Comparison of ENCODE assay signal across 13 mouse cellular contexts in genomic region chr1:178219166-178220077, GRCm38 (mm10). TPM values are rescaled to one million over a fixed set of nuclear protein-coding genes. Genes with fewer than 3 reads are reported as not detected.
A peak's percentile ranks its signal among the peaks of the same experiment; 100 is the strongest.
DNase-seq lines count a peak whose midpoint lies in the region; ATAC-seq lines count a peak whose summit lies in the region.
"Had no signal": no experiment of that assay in that cellular context is flagged by ENCODE, and none has a peak within 500 bp of the region (broad histone marks: within the 10 kb centered on the region; RNA-seq: fewer than 3 reads in every experiment).

No protein-coding gene starts in this region.

- H3K9me3 ChIP-seq in heart, embryonic 12.5 days (replicated peaks), result peaks cover 3% of the 10 kb centered on the region

- H3K4me3 ChIP-seq in heart, embryonic 12.5 days, result no peak overlapping the region
- H3K4me3 ChIP-seq: midbrain, embryonic 10.5 days had no signal

- 0 out of 2 replicates have a peak overlapping the region, but pooled peaks have one; percentile 13 for H3K4me2 ChIP-seq in heart, embryonic 12.5 days

- peaks cover 8% of the 10 kb centered on the region for H3K4me1 ChIP-seq in heart, embryonic 12.5 days (replicated peaks)
- H3K4me1 ChIP-seq: midbrain, embryonic 10.5 days had no signal

- H3K27me3 ChIP-seq in heart, embryonic 12.5 days (replicated peaks), result no peaks in the 10 kb centered on the region

- DNase-seq in frontal cortex, postnatal 10 days (ENCODE audit: low spot score in 2 of 2), result no peak
- peak; percentile 34 to 57 for DNase-seq in cerebellum, postnatal 25 days
- peak; percentile 13 for DNase-seq in lung, postnatal 10 days
- DNase-seq in thymus, postnatal 4 days, result no peak
- no peak for DNase-seq in thymus, postnatal 0 days (ENCODE audit: low spot score)
- DNase-seq: gastrocnemius, postnatal 25 days; kidney, postnatal 25 days; layer of hippocampus, postnatal 36 days had no signal

- H3K27ac ChIP-seq in heart, embryonic 12.5 days (ENCODE audit: poor library complexity, severe bottlenecking), result peak overlapping the region; percentile 97
- H3K27ac ChIP-seq: hindbrain, postnatal 0 days; midbrain, embryonic 10.5 days had no signal

- peak; percentile 34; the same call in 1 of the 2 replicates for ATAC-seq in frontal cortex, adult (ENCODE audit: low TSS enrichment)
- no peak for ATAC-seq in heart, embryonic 12.5 days (ENCODE audit: insufficient number of reproducible peaks, low FRiP score)
- no peak for ATAC-seq in inflammation-experienced regulatory T-cells, adult 6 months
- ATAC-seq: hindbrain, postnatal 0 days had no signal

- H3K36me3 ChIP-seq in heart, embryonic 12.5 days, result peaks cover 7% of the 10 kb centered on the region

- WGBS in heart, embryonic 12.5 days, result 55% methylated on average over 5 of the region's 5 CpGs

- H3K9ac ChIP-seq in heart, embryonic 12.5 days, result no peak overlapping the region

RNA-seq across cellular contexts. Expression of gene Desi2, which starts 32.2 kb away (rescaled TPM):
- polyA plus RNA-seq in heart, embryonic 12.5 days (2016; fragmentation: Nextera tagmentation; extraction: Ambion mirVana), result 29.9 and 30.0 TPM in 2 replicates
- 10 to 100 TPM in 1 of 3 experiments, 1 to 10 TPM in 2; 8.0 to 10.3 (median 8.3) TPM for polyA plus RNA-seq in inflammation-experienced regulatory T-cells, adult 6 months (2017; shearing (Covaris generic))
- 20.6 and 29.1 TPM in 2 replicates for polyA plus RNA-seq in thymus, postnatal 0 days (2015; fragmentation: Nextera tagmentation; extraction: Ambion mirVana)

Comparison
In these comparisons a context has a peak if more than half of its experiments do, and no peak if none do; other contexts are left out.
1. DNase-seq: peak in cerebellum, postnatal 25 days (2 of 2) and lung, postnatal 10 days (single experiment); none in frontal cortex, postnatal 10 days (0 of 2), thymus, postnatal 4 days (single experiment) and thymus, postnatal 0 days (single experiment).